Mouse (Mus musculus): ENCODE measurements around the gene Zdhhc7. TPM values are rescaled to one million over a fixed set of nuclear protein-coding genes. Genes with fewer than 3 reads are reported as not detected.
A peak's percentile ranks its signal among the peaks of the same experiment; 100 is the strongest.

Gene Zdhhc7
- total RNA-seq, 2 experiments from 2014 or later = 36.5 to 40.0 TPM

- DNase-seq (ENCODE audit: extremely low spot score in 1 of 2, low spot score in 1 of 2) = no peak
Observed at GRCm38 (mm10) chr8:120072827-120073226, 28.5 kb downstream of the Zdhhc7 start.

- no peak for DNase-seq (ENCODE audit: extremely low spot score in 1 of 2, low spot score in 1 of 2)
Observed at GRCm38 (mm10) chr8:120072259-120072658, 29.0 kb downstream of the Zdhhc7 start.

GRCm38 (mm10) chr8:120071684-120072083 lies 29.6 kb downstream of the Zdhhc7 start:
- DNase-seq (ENCODE audit: extremely low spot score in 1 of 2, low spot score in 1 of 2) = peak; percentile 82 to 92

- DNase-seq (ENCODE audit: extremely low spot score in 1 of 2, low spot score in 1 of 2) = no peak
Observed at GRCm38 (mm10) chr8:120067936-120068668, 33.2 kb downstream of the Zdhhc7 start.

- DNase-seq (ENCODE audit: extremely low spot score in 1 of 2, low spot score in 1 of 2) = no peak
Observed at GRCm38 (mm10) chr8:120066226-120066625, 35.1 kb downstream of the Zdhhc7 start.

GRCm38 (mm10) chr8:120065611-120066010 lies 35.7 kb downstream of the Zdhhc7 start:
- no peak for DNase-seq (ENCODE audit: extremely low spot score in 1 of 2, low spot score in 1 of 2)

- DNase-seq (ENCODE audit: extremely low spot score in 1 of 2, low spot score in 1 of 2) = no peak
Observed at GRCm38 (mm10) chr8:120063326-120063725, 38.0 kb downstream of the Zdhhc7 start.

- DNase-seq (ENCODE audit: extremely low spot score in 1 of 2, low spot score in 1 of 2) = no peak
Observed at GRCm38 (mm10) chr8:120062742-120063141, 38.5 kb downstream of the Zdhhc7 start.

GRCm38 (mm10) chr8:120057078-120057477 lies 44.2 kb downstream of the Zdhhc7 start:
- no peak for DNase-seq (ENCODE audit: extremely low spot score in 1 of 2, low spot score in 1 of 2)

- DNase-seq (ENCODE audit: extremely low spot score in 1 of 2, low spot score in 1 of 2) = no peak
Observed at GRCm38 (mm10) chr8:120054833-120055232, 46.4 kb downstream of the Zdhhc7 start.

- DNase-seq (ENCODE audit: extremely low spot score in 1 of 2, low spot score in 1 of 2) = no peak
Observed at GRCm38 (mm10) chr8:120052318-120052717, 49.0 kb downstream of the Zdhhc7 start.

- DNase-seq (ENCODE audit: extremely low spot score in 1 of 2, low spot score in 1 of 2) = no peak
Observed at GRCm38 (mm10) chr8:120051908-120052307, 49.4 kb downstream of the Zdhhc7 start.

GRCm38 (mm10) chr8:120051006-120051405 lies 50.3 kb downstream of the Zdhhc7 start:
- DNase-seq (ENCODE audit: extremely low spot score in 1 of 2, low spot score in 1 of 2) = no peak

GRCm38 (mm10) chr8:120050376-120050775 lies 50.9 kb downstream of the Zdhhc7 start:
- no peak for DNase-seq (ENCODE audit: extremely low spot score in 1 of 2, low spot score in 1 of 2)

GRCm38 (mm10) chr8:120049949-120050348 lies 51.3 kb downstream of the Zdhhc7 start:
- DNase-seq (ENCODE audit: extremely low spot score in 1 of 2, low spot score in 1 of 2) = no peak

- peak; percentile 69 for DNase-seq (ENCODE audit: extremely low spot score in 1 of 2, low spot score in 1 of 2)
Observed at GRCm38 (mm10) chr8:120046258-120047020, 54.8 kb downstream of the Zdhhc7 start.

- DNase-seq (ENCODE audit: extremely low spot score in 1 of 2, low spot score in 1 of 2) = no peak
Observed at GRCm38 (mm10) chr8:120045471-120045870, 55.8 kb downstream of the Zdhhc7 start.

- no peak for DNase-seq (ENCODE audit: extremely low spot score in 1 of 2, low spot score in 1 of 2)
Observed at GRCm38 (mm10) chr8:120044907-120045306, 56.4 kb downstream of the Zdhhc7 start.

- DNase-seq (ENCODE audit: extremely low spot score in 1 of 2, low spot score in 1 of 2) = no peak
Observed at GRCm38 (mm10) chr8:120042542-120043312, 58.6 kb downstream of the Zdhhc7 start.

- no peak for DNase-seq (ENCODE audit: extremely low spot score in 1 of 2, low spot score in 1 of 2)
Observed at GRCm38 (mm10) chr8:120040861-120041260, 60.4 kb downstream of the Zdhhc7 start.

- DNase-seq (ENCODE audit: extremely low spot score in 1 of 2, low spot score in 1 of 2) = no peak
Observed at GRCm38 (mm10) chr8:120039313-120039919, 61.9 kb downstream of the Zdhhc7 start.
